Mouse (Mus musculus): Measurements from ENCODE around the gene Aadac. TPM values are rescaled to one million over a fixed set of nuclear protein-coding genes. Genes with fewer than 3 reads are reported as not detected.

The Aadac gene
- total RNA-seq (2015; ENCODE audit: low replicate concordance) (not detected in 2 replicates), total RNA-seq (2017; ENCODE audit: low replicate concordance) (not detected in 2 replicates)

- ATAC-seq (replicated peaks; ENCODE audit: low FRiP score, poor library complexity, severe bottlenecking), result no peak
Measured at GRCm38 (mm10) chr3:60025417-60025816, at the start of gene Aadac. TSS of gene Aadac (plus strand) at chr3:60025717.

- ATAC-seq (replicated peaks; ENCODE audit: low FRiP score, poor library complexity, severe bottlenecking), result no peak
Measured at GRCm38 (mm10) chr3:60003622-60004021, 21.9 kb upstream of the Aadac start.

- ATAC-seq (replicated peaks; ENCODE audit: low FRiP score, poor library complexity, severe bottlenecking), result no peak
Measured at GRCm38 (mm10) chr3:60006443-60006842, 19.1 kb upstream of the Aadac start, which contains the start of gene Aadacl2. TSS of gene Aadacl2 (plus strand) at chr3:60006743.

GRCm38 (mm10) chr3:60031511-60031910 is 6.0 kb downstream of the Aadac start:
- no peak for ATAC-seq (replicated peaks; ENCODE audit: low FRiP score, poor library complexity, severe bottlenecking)

- no peak for ATAC-seq (replicated peaks; ENCODE audit: low FRiP score, poor library complexity, severe bottlenecking)
Measured at GRCm38 (mm10) chr3:60046221-60046913, 20.9 kb downstream of the Aadac start.

DNA sequence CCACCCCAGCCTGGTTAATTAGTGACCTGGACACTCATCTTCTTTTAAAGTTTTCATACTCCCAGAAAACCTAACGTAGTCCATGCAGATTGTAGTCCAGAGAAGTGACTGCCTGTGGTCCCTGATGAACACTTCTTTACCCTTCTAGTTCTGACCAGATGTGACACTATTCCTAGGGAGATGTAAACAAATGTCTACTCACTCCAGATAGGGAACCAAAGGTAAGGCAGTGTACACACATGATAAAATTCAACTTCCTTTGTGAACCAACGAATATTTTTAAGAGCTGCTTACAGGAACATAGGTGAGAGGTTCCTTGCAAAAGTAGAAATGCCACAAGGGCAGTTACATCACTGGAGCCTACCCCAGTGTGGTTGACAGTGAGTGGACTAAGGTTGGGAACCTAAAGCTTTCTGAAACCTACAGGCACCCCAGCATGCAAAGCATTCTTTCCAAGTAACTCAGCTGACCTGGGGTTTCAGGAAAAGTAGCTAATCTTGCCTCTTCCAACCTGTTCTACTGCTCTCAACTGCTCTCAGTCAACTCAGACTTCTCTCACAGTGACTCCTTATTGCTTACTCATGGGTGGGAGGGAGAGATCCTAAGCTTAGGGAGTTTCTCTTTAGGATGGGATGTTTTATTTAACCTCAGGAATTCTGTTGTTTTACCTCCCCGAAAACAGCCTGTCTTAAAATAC is 27.9 kb downstream of the Aadac start:
- ATAC-seq (replicated peaks; ENCODE audit: low FRiP score, poor library complexity, severe bottlenecking), result no peak

- no peak for ATAC-seq (replicated peaks; ENCODE audit: low FRiP score, poor library complexity, severe bottlenecking)
Measured at GRCm38 (mm10) chr3:60053931-60054330, 28.4 kb downstream of the Aadac start.

GRCm38 (mm10) chr3:60056451-60056850 is 30.9 kb downstream of the Aadac start:
- ATAC-seq (replicated peaks; ENCODE audit: low FRiP score, poor library complexity, severe bottlenecking), result no peak

GRCm38 (mm10) chr3:60057070-60057808 is 31.7 kb downstream of the Aadac start:
- ATAC-seq (replicated peaks; ENCODE audit: low FRiP score, poor library complexity, severe bottlenecking), result no peak

GRCm38 (mm10) chr3:60057809-60058082 is 32.2 kb downstream of the Aadac start:
- ATAC-seq (replicated peaks; ENCODE audit: low FRiP score, poor library complexity, severe bottlenecking), result no peak

GRCm38 (mm10) chr3:60078883-60079415 is 53.4 kb downstream of the Aadac start:
- no peak for ATAC-seq (replicated peaks; ENCODE audit: low FRiP score, poor library complexity, severe bottlenecking)

DNA sequence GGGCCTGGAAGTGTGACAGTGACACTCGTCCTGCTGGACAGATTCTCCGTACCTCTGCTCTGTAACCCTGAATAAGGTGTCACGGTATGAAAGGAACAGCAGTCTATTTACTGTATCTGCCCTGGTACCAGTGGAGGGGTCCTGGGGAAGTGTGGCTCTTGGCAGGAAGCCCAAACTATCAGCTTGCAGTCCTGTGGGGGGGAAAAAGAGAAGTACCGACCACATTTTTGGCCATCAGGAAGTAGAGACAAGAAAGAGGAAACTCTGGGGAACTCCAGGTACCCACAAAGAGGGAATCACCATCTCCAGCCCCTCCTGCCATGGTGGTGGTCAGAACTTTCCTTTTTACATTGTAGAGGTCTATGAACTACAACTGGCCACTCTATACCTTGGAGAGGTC is 55.1 kb downstream of the Aadac start:
- ATAC-seq (replicated peaks; ENCODE audit: low FRiP score, poor library complexity, severe bottlenecking), result no peak

DNA sequence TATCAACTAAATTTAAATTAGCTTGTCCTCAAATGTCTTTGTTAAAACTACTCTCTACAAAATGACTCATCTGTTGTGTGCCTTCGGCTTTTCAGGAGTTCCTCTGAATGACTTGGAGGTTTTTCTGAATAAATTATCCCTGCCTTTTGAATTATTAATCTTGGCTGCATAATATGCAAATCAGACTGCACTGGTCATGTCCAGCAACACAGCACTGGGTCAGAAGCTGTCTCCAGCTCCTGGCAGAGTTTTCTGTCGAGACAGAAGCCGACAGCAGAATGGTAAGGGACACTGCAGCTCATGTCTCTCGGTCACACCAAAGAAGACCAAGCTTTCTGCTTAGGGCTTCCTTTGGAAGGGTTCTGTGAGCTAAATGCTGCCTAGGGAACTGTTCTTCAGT is 56.1 kb downstream of the Aadac start, which contains the start of gene Sucnr1:
Gene Sucnr1, plus strand, starts transcription at position 222 of the 400 bp plus-strand sequence.
- ATAC-seq (replicated peaks; ENCODE audit: low FRiP score, poor library complexity, severe bottlenecking), result no peak

DNA sequence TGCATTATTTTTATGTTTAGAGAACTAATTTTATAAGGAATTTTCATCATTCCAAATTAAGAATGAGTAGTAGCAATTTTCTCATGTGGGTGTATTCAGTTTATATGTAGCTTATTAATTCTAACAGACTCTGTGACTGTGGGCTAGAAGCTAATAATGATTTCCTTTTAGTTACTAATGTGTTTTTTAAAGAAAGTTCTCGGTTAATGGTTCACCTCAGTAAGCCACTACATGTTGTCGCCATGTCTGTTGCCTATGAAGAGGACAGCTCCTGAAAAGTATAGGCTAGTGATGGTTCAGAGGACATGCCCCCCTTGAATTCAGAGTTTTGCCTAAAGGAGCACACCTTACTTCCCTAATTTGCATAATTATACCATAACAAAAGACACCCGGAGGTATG is 57.2 kb downstream of the Aadac start:
- ATAC-seq (replicated peaks; ENCODE audit: low FRiP score, poor library complexity, severe bottlenecking), result no peak

DNA sequence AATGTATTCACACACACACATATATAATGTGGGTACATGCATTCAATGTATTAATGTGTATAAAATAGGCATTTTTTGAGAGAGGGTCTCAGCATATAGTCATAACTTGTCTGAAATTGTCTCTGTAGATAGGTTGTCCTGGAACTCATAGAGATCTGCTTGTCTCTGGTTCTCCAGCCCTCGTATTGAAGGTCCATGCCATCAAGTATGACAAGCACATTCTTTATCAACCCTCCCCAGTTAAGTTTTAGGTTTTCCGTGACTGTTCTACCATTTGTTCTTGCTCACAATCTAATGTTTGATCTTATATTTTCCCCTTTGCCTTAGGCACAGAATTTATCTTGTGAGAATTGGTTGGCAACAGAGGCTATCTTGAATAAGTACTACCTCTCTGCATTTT is 60.2 kb downstream of the Aadac start:
- ATAC-seq (replicated peaks; ENCODE audit: low FRiP score, poor library complexity, severe bottlenecking), result no peak

Other genes with a start within 250 kb of the Aadac start
- not detected in 2 replicates for gene Gm8298, start 164.7 kb upstream of the Aadac start, total RNA-seq (2015; ENCODE audit: low replicate concordance)
- not detected in 2 replicates for gene Gm8298, start 164.7 kb upstream of the Aadac start, total RNA-seq (2017; ENCODE audit: low replicate concordance)
- gene C130079G13Rik, start 100.5 kb upstream of the Aadac start, total RNA-seq (2015; ENCODE audit: low replicate concordance), result not detected in 2 replicates
- 0.09 TPM in 1 of 2 replicates, not detected in the other for gene C130079G13Rik, start 100.5 kb upstream of the Aadac start, total RNA-seq (2017; ENCODE audit: low replicate concordance)
- not detected in 2 replicates for gene Aadacl2, start 19.0 kb upstream of the Aadac start, total RNA-seq (2015; ENCODE audit: low replicate concordance)
- gene Aadacl2, start 19.0 kb upstream of the Aadac start, total RNA-seq (2017; ENCODE audit: low replicate concordance), result not detected in 2 replicates
- gene Sucnr1, start 56.2 kb downstream of the Aadac start, total RNA-seq (2015; ENCODE audit: low replicate concordance), result not detected in 2 replicates
- 1.3 TPM in 1 of 2 replicates, not detected in the other for gene Sucnr1, start 56.2 kb downstream of the Aadac start, total RNA-seq (2017; ENCODE audit: low replicate concordance)